ENCODE assay signal across 8 mouse cellular contexts in genomic region chr16:85899790-85900587, GRCm38 (mm10). TPM values are rescaled to one million over a fixed set of nuclear protein-coding genes. Genes with fewer than 3 reads are reported as not detected.
DNase-seq lines count a peak whose midpoint lies in the region; ATAC-seq and TF ChIP-seq lines count a peak whose summit lies in the region.

No protein-coding gene starts in this region.

- H3K36me3 ChIP-seq in intestine, embryonic 14.5 days (ENCODE audit: control insufficient read depth, insufficient read depth, low read length), result no peaks in the 10 kb centered on the region
- H3K36me3 ChIP-seq in liver, embryonic 16.5 days (ENCODE audit: control insufficient read depth, insufficient read depth), result no peaks in the 10 kb centered on the region

- H3K4me2 ChIP-seq in intestine, embryonic 14.5 days (ENCODE audit: low read length), result peak overlapping the region; percentile 88
- H3K4me2 ChIP-seq in liver, embryonic 16.5 days (ENCODE audit: low read depth, low read length), result peak overlapping the region; percentile 59

- peak; percentile 30 for ATAC-seq in intestine, embryonic 14.5 days (replicated peaks; ENCODE audit: low FRiP score, low TSS enrichment, low read depth)
- ATAC-seq in liver, embryonic 16.5 days (ENCODE audit: low read depth), result 0 out of 2 replicates have a peak, but pooled peaks have one; percentile 5
- ATAC-seq in CD4-positive, CD25-positive, alpha-beta regulatory T cell, adult 4 months, result no peak

- no peaks in the 10 kb centered on the region for H3K9me3 ChIP-seq in intestine, embryonic 14.5 days (ENCODE audit: control insufficient read depth, low read length)
- H3K9me3 ChIP-seq in liver, embryonic 16.5 days (replicated peaks; ENCODE audit: control insufficient read depth, low read length), result no peaks in the 10 kb centered on the region

- no peak overlapping the region for H3K27ac ChIP-seq in layer of hippocampus, adult 2 months
- no peak overlapping the region for H3K27ac ChIP-seq in intestine, embryonic 14.5 days (ENCODE audit: low read depth)
- H3K27ac ChIP-seq in liver, embryonic 16.5 days (ENCODE audit: low read length), result no peak overlapping the region

- peak in 1 of 2 experiments; percentile 14 for DNase-seq in layer of hippocampus, adult 2 months (ENCODE audit: low spot score in 2 of 2)
- no peak for DNase-seq in layer of hippocampus, adult 8-10 months (ENCODE audit: low spot score in 2 of 2)
- DNase-seq in adrenal gland, postnatal 25 days, result peak; percentile 48
- DNase-seq in gastrocnemius, postnatal 10 days, result peak; percentile 51
- DNase-seq in intestine, embryonic 14.5 days (ENCODE audit: low spot score), result peak; percentile 73
- peak; percentile 69 for DNase-seq in retina, postnatal 1 day

- peaks cover 34% of the 10 kb centered on the region for H3K27me3 ChIP-seq in intestine, embryonic 14.5 days (replicated peaks; ENCODE audit: control insufficient read depth, insufficient read depth, low read length)
- H3K27me3 ChIP-seq in liver, embryonic 16.5 days (ENCODE audit: control insufficient read depth, insufficient read depth, low read depth, low read length), result peaks cover 37% of the 10 kb centered on the region

- no peaks in the 10 kb centered on the region for H3K4me1 ChIP-seq in intestine, embryonic 14.5 days (replicated peaks; ENCODE audit: control insufficient read depth, insufficient read depth, low read length)
- no peaks in the 10 kb centered on the region; the same call in 1 of the 2 replicates for H3K4me1 ChIP-seq in liver, embryonic 16.5 days (ENCODE audit: control insufficient read depth, low read depth, low read length)

- peak overlapping the region; percentile 74 for H3K4me3 ChIP-seq in layer of hippocampus, adult 2 months
- H3K4me3 ChIP-seq in intestine, embryonic 14.5 days (ENCODE audit: low read depth, low read length), result peak overlapping the region; percentile 61
- peak overlapping the region; percentile 52 for H3K4me3 ChIP-seq in liver, embryonic 16.5 days (ENCODE audit: low read depth, low read length)

- no peak for TF ChIP-seq CTCF in layer of hippocampus, adult 2 months (conservative IDR thresholded peaks at IDR 0.05)

- peak overlapping the region; percentile 50 for H3K9ac ChIP-seq in intestine, embryonic 14.5 days (ENCODE audit: low read length)
- H3K9ac ChIP-seq in liver, embryonic 16.5 days (ENCODE audit: low read depth, low read length), result no peak overlapping the region; the same call in 1 of the 2 replicates

- 2% methylated on average over 45 of the region's 45 CpGs for WGBS in intestine, embryonic 14.5 days
- WGBS in liver, embryonic 16.5 days (ENCODE audit: insufficient replicate concordance), result 5% methylated on average over 45 of the region's 45 CpGs

RNA-seq across cellular contexts. Expression of gene Adamts5, which starts 1.6 kb away (rescaled TPM):
- under 1 TPM; 0.37 to 0.67 TPM for total RNA-seq in layer of hippocampus, adult 2 months (2021)
- total RNA-seq in layer of hippocampus, adult 8-10 months (2022), result under 1 TPM; 0.41 to 0.74 (median 0.58) TPM
- total RNA-seq in adrenal gland, postnatal 25 days (2021), result 8.1 and 9.1 TPM in 2 replicates
- total RNA-seq in gastrocnemius, postnatal 10 days (2021), result 10 to 100 TPM; 10.9 to 13.3 TPM
- polyA plus RNA-seq in intestine, embryonic 14.5 days (2014; fragmentation: Nextera tagmentation; extraction: Ambion mirVana), result 0.62 and 1.2 TPM in 2 replicates
- 0.40 and 0.51 TPM in 2 replicates for polyA plus RNA-seq in liver, embryonic 16.5 days (2015; fragmentation: Nextera tagmentation; extraction: Ambion mirVana)
- polyA plus RNA-seq in CD4-positive, CD25-positive, alpha-beta regulatory T cell, adult 4 months (2017; shearing (Covaris generic)), result not detected

Comparison
In these comparisons a context has a peak if more than half of its experiments do, and no peak if none do; other contexts are left out.
1. DNase-seq: peak in adrenal gland, postnatal 25 days (single experiment), gastrocnemius, postnatal 10 days (single experiment), intestine, embryonic 14.5 days (single experiment) and retina, postnatal 1 day (single experiment); none in layer of hippocampus, adult 8-10 months (0 of 2).
2. Peak in every context shown above with its lines, with median percentiles within 50 percentile points of each other: H3K4me3 ChIP-seq.